Mouse (Mus musculus) bone marrow, adult 2 months (tissue): Measurements from ENCODE around the gene Cby3.

Experiments
- CTCF ChIP-seq: fragments of 200-500 bp; IDR thresholded peaks from 2 replicates; pipeline ENCODE4 v1.5.1; 2011; ENCODE audit warnings: low read length, control low read depth; ENCODE audit not compliant: control insufficient read depth, insufficient read depth
- POLR2A ChIP-seq: fragments of 200-500 bp; IDR thresholded peaks from 2 replicates; pipeline ENCODE4 v1.6.1; 2011; ENCODE audit warnings: low read depth, mild to moderate bottlenecking, control low read depth, low read length, borderline replicate concordance; ENCODE audit not compliant: control insufficient read depth

DNA sequence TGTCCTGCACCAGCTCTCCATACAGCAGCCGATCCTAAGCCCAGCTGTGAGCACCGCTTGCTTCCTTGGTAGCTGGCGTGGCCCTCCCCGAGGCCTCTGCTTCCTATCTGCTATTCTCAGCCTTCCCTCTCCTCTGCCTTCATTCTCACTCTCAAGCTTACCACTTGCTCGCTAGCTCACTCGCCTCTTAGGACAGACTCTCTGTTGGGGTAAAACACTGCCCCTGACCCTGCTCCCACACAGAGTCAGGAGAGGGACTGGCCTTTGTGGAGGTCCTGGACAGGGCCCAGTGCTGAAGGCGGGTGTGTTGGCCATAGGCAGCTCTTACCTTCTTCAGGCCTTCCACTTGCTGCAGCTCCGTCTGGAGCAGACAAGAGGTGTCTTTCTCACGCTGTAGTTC, 43.1 kb downstream of the Cby3 start:
- no peak for TF ChIP-seq CTCF
- TF ChIP-seq POLR2A, result no peak
